Mouse (Mus musculus): ENCODE results near the gene Tbx6. TPM values are rescaled to one million over a fixed set of nuclear protein-coding genes. Genes with fewer than 3 reads are reported as not detected.
"Not testable (repeated sequence)": the region's sequence is repeated elsewhere in the genome, so short reads cannot be mapped to it uniquely, and the experiment has no call there.

Tbx6 gene
- polyA plus RNA-seq, 1 experiment from 2014 or later, result 0.08 TPM

GRCm38 (mm10) chr7:126778147-126778546 is 3.1 kb upstream of the Tbx6 start:
- no peaks in the 10 kb centered on the region for H3K27me3 ChIP-seq (ENCODE audit: control insufficient read depth, insufficient read depth, low read length)
- TF ChIP-seq EP300 (optimal IDR thresholded peaks at IDR 0.05) (no peak), CTCF (IDR thresholded peaks at IDR 0.05; ENCODE audit: low read depth) (no peak)
- peak overlapping the region; percentile 96; the same call in 1 of the 2 replicates for H3K9ac ChIP-seq (ENCODE audit: low read length)
- no peaks in the 10 kb centered on the region for H3K36me3 ChIP-seq (ENCODE audit: control insufficient read depth, insufficient read depth, low read length)
- ATAC-seq (ENCODE audit: low FRiP score, low TSS enrichment), result no peak
- H3K27ac ChIP-seq (replicated peaks), result no peak overlapping the region
- H3K4me1 ChIP-seq (replicated peaks; ENCODE audit: control insufficient read depth, insufficient read depth), result peaks cover 11% of the 10 kb centered on the region
- WGBS, result 82% methylated on average over 3 of the region's 3 CpGs
- no peak for DNase-seq (ENCODE audit: low spot score)
- H3K4me2 ChIP-seq (replicated peaks; ENCODE audit: low read depth), result no peak overlapping the region
- H3K4me3 ChIP-seq (ENCODE audit: low read depth, low read length), result no peak overlapping the region
- no peaks in the 10 kb centered on the region for H3K9me3 ChIP-seq (ENCODE audit: control insufficient read depth, low read length)

GRCm38 (mm10) chr7:126779101-126779500 is 2.2 kb upstream of the Tbx6 start:
- H3K27me3 ChIP-seq (ENCODE audit: control insufficient read depth, insufficient read depth, low read length); H3K4me3 ChIP-seq (ENCODE audit: low read depth, low read length); H3K9ac ChIP-seq (ENCODE audit: low read length); ATAC-seq (ENCODE audit: low FRiP score, low TSS enrichment); H3K9me3 ChIP-seq (ENCODE audit: control insufficient read depth, low read length); DNase-seq (ENCODE audit: low spot score); H3K36me3 ChIP-seq (ENCODE audit: control insufficient read depth, insufficient read depth, low read length): not testable (repeated sequence)
- Histone ChIP-seq H3K4me1 (replicated peaks; ENCODE audit: control insufficient read depth, insufficient read depth) (peaks cover 11% of the 10 kb centered on the region), H3K27ac (replicated peaks) (0 out of 2 replicates have a peak overlapping the region, but pooled peaks have one; percentile 69), H3K4me2 (replicated peaks; ENCODE audit: low read depth) (peak overlapping the region; percentile 14; the same call in 1 of the 2 replicates)
- 83% methylated on average over 7 of the region's 7 CpGs for WGBS

GRCm38 (mm10) chr7:126779983-126780970 is 1.0 kb upstream of the Tbx6 start:
- peak; percentile 92 for DNase-seq (ENCODE audit: low spot score)
- WGBS, result 1% methylated on average over 21 of the region's 21 CpGs
- ATAC-seq (ENCODE audit: low FRiP score, low TSS enrichment), result peak; percentile 51; the same call in 1 of the 2 replicates
- H3K27ac ChIP-seq (replicated peaks), result peak overlapping the region; percentile 69
- peaks cover 5% of the 10 kb centered on the region for H3K36me3 ChIP-seq (ENCODE audit: control insufficient read depth, insufficient read depth, low read length)
- H3K4me1 ChIP-seq (replicated peaks; ENCODE audit: control insufficient read depth, insufficient read depth), result peaks cover 11% of the 10 kb centered on the region
- H3K4me3 ChIP-seq (ENCODE audit: low read depth, low read length), result peak overlapping the region; percentile 44
- no peak overlapping the region; the same call in 1 of the 2 replicates for H3K9ac ChIP-seq (ENCODE audit: low read length)
- H3K9me3 ChIP-seq (ENCODE audit: control insufficient read depth, low read length), result no peaks in the 10 kb centered on the region
- peak; percentile 94 for TF ChIP-seq CTCF (IDR thresholded peaks at IDR 0.05; ENCODE audit: low read depth)
- no peak for TF ChIP-seq EP300 (optimal IDR thresholded peaks at IDR 0.05)
- H3K27me3 ChIP-seq (ENCODE audit: control insufficient read depth, insufficient read depth, low read length), result no peaks in the 10 kb centered on the region
- H3K4me2 ChIP-seq (replicated peaks; ENCODE audit: low read depth), result peak overlapping the region; percentile 95

GRCm38 (mm10) chr7:126781661-126782370 is 533 bp downstream of the Tbx6 start:
- no peak overlapping the region for H3K9ac ChIP-seq (ENCODE audit: low read length)
- peaks cover 8% of the 10 kb centered on the region for H3K4me1 ChIP-seq (replicated peaks; ENCODE audit: control insufficient read depth, insufficient read depth)
- no peaks in the 10 kb centered on the region for H3K9me3 ChIP-seq (ENCODE audit: control insufficient read depth, low read length)
- H3K4me2 ChIP-seq (replicated peaks; ENCODE audit: low read depth), result peak overlapping the region; percentile 95; the same call in 1 of the 2 replicates
- no peak overlapping the region for H3K4me3 ChIP-seq (ENCODE audit: low read depth, low read length)
- 47% methylated on average over 11 of the region's 11 CpGs for WGBS
- TF ChIP-seq EP300 (optimal IDR thresholded peaks at IDR 0.05) (no peak), CTCF (IDR thresholded peaks at IDR 0.05; ENCODE audit: low read depth) (no peak)
- H3K27ac ChIP-seq (replicated peaks), result no peak overlapping the region
- DNase-seq (ENCODE audit: low spot score) (no peak), ATAC-seq (ENCODE audit: low FRiP score, low TSS enrichment) (no peak)
- H3K36me3 ChIP-seq (ENCODE audit: control insufficient read depth, insufficient read depth, low read length), result peaks cover 17% of the 10 kb centered on the region
- no peaks in the 10 kb centered on the region for H3K27me3 ChIP-seq (ENCODE audit: control insufficient read depth, insufficient read depth, low read length)

- Histone ChIP-seq H3K4me2 (replicated peaks; ENCODE audit: low read depth) (no peak overlapping the region), H3K36me3 (ENCODE audit: control insufficient read depth, insufficient read depth, low read length) (peaks cover 26% of the 10 kb centered on the region), H3K27ac (replicated peaks) (no peak overlapping the region), H3K9ac (ENCODE audit: low read length) (no peak overlapping the region), H3K4me3 (ENCODE audit: low read depth, low read length) (no peak overlapping the region), H3K27me3 (ENCODE audit: control insufficient read depth, insufficient read depth, low read length) (no peaks in the 10 kb centered on the region), H3K9me3 (ENCODE audit: control insufficient read depth, low read length) (no peaks in the 10 kb centered on the region), H3K4me1 (replicated peaks; ENCODE audit: control insufficient read depth, insufficient read depth) (peaks cover 7% of the 10 kb centered on the region)
- DNase-seq (ENCODE audit: low spot score) (no peak), ATAC-seq (ENCODE audit: low FRiP score, low TSS enrichment) (no peak)
- no peak for TF ChIP-seq CTCF (IDR thresholded peaks at IDR 0.05; ENCODE audit: low read depth)
- no peak for TF ChIP-seq EP300 (optimal IDR thresholded peaks at IDR 0.05)
- WGBS, result 73% methylated on average over 13 of the region's 13 CpGs
Observed at GRCm38 (mm10) chr7:126782693-126783092, 1.4 kb downstream of the Tbx6 start.
